Mouse (Mus musculus) hindbrain, embryonic 15.5 days (tissue): ENCODE results near the gene Gm6871. TPM values are rescaled to one million over a fixed set of nuclear protein-coding genes. Genes with fewer than 3 reads are reported as not detected.
A peak's percentile ranks its signal among the peaks of the same experiment; 100 is the strongest.
"Not testable (repeated sequence)": the region's sequence is repeated elsewhere in the genome, so short reads cannot be mapped to it uniquely, and the experiment has no call there.

Experiments
- ATAC-seq: fragments of 200-750 bp; cut with Nextera tagmentation; 2 replicates; pipeline ENCODE4 v1.8.0; 2017; ENCODE audit warnings: low read depth, moderate number of reproducible peaks, moderate TSS enrichment; ENCODE audit not compliant: low FRiP score
- H3K27ac ChIP-seq: fragments of 300-500 bp; sonication (generic); replicated peaks from 2 replicates; pipeline ENCODE4 v1.5.1; 2015; ENCODE audit warnings: mild to moderate bottlenecking, inconsistent platforms
- H3K27me3 ChIP-seq: fragments of 300-500 bp; sonication (generic); 2 replicates; pipeline ENCODE4 v1.6.1; 2015; ENCODE audit warnings: control low read depth, inconsistent platforms
- H3K36me3 ChIP-seq: fragments of 300-500 bp; sonication (generic); 2 replicates; pipeline ENCODE4 v1.6.1; 2015; ENCODE audit warnings: control low read depth, inconsistent platforms
- H3K4me1 ChIP-seq: fragments of 300-500 bp; sonication (generic); replicated peaks from 2 replicates; pipeline ENCODE4 v1.6.1; 2015; ENCODE audit warnings: control low read depth, inconsistent platforms
- H3K4me2 ChIP-seq: fragments of 300-500 bp; sonication (generic); 2 replicates; pipeline ENCODE4 v1.6.1; 2015; ENCODE audit warnings: moderate library complexity, mild to moderate bottlenecking, inconsistent platforms
- H3K4me3 ChIP-seq: fragments of 300-500 bp; sonication (generic); 2 replicates; pipeline ENCODE4 v1.5.1; 2015; ENCODE audit warnings: mild to moderate bottlenecking, inconsistent platforms
- H3K9ac ChIP-seq: fragments of 300-500 bp; sonication (generic); 2 replicates; pipeline ENCODE4 v1.6.1; 2015; ENCODE audit warnings: inconsistent platforms
- H3K9me3 ChIP-seq: fragments of 300-500 bp; sonication (generic); 2 replicates; pipeline ENCODE4 v1.6.1; 2016; ENCODE audit warnings: control low read depth, inconsistent platforms
- WGBS: fragments of 180-500 bp; shearing (Covaris S2); methylation state at CpG from one replicate; pipeline ENCODE4 v1.1.7; 2015; 5-methylcytosine and 5-hydroxymethylcytosine counted together
- polyA plus RNA-seq: library from polyadenylated mRNA; unstranded; fragments of >200 nt; fragmentation: Nextera tagmentation; extraction: Ambion mirVana; gene quantifications from 2 replicates; pipeline ENCODE4 v1.2.1, GENCODE M21; 2015

The Gm6871 gene
- polyA plus RNA-seq, 1 experiment from 2014 or later: 0.19 TPM

DNA sequence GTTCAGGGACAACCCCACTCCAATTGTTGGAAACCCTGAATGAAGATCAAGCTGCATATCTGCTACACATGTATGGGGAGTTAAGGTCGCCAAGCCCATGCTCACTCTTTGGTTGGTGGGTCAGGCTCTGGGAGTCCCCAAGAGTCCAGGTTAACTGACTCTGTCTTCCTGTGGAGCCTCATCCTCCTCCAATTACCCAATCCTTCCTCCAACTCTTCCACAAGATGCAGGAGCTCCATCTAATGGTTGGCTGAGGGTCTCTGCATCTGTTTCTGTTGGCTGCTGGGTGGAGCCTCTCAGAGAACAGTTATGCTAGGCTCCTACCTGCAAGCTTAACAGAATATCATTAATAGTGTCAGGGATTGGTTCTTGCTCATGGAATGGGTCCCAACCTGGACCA, 71.1 kb downstream of the Gm6871 start:
- H3K4me2 ChIP-seq: no peak overlapping the region
- H3K36me3 ChIP-seq: no peaks in the 10 kb centered on the region
- WGBS: 59% methylated on average over 1 of the region's 1 CpGs
- no peak for ATAC-seq
- H3K4me1 ChIP-seq: peaks cover 5% of the 10 kb centered on the region; the same call in 1 of the 2 replicates
- H3K27me3 ChIP-seq: no peaks in the 10 kb centered on the region
- 0 out of 2 replicates have a peak, but pooled peaks cover 3% of the 10 kb centered on the region for H3K9me3 ChIP-seq
- H3K9ac ChIP-seq: no peak overlapping the region
- H3K27ac ChIP-seq: no peak overlapping the region
- no peak overlapping the region for H3K4me3 ChIP-seq

DNA sequence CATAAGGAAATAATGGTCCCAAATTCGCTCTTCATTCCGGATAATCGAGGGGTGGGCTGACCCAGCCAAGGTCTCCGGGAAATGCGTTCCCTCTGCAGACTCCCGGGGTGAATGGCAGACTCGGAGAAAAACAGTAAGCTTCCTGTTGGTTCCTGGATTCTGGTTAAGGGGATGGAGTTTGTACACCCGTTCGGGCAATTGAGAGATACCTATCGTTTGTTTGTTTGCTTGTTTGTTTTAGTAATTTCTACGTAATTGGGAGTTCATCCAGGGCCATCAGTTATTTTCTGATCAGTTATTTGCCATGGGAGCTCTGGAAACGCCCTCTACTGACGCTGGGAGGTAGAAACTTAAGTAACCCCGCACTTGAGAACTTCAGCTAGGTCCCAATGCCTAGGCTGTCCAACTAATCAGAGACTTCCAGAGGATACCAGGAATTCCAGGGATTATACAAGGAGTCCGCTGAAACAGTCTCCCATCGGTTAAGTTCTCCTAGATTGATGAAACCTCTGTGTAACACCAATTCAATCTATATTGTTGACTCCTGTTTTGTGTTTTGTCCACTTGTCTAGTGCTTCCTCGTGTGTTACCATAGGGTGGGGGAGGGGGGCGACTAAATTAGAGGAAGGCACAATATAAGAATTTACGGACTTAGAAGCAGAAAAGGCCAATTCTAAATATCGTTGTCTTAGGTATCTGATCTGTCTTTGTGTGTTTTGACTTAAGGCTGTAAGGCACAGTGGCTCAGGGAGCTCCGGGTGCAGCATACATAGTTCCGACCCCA, 73.1 kb downstream of the Gm6871 start:
- Histone ChIP-seq H3K27ac (no peak overlapping the region), H3K9ac (peak overlapping the region; percentile 53; the same call in 1 of the 2 replicates), H3K9me3 (no peaks in the 10 kb centered on the region), H3K4me1 (peaks cover 5% of the 10 kb centered on the region; the same call in 1 of the 2 replicates), H3K4me3 (peak overlapping the region; percentile 72), H3K36me3 (no peaks in the 10 kb centered on the region), H3K4me2 (peak overlapping the region; percentile 75), H3K27me3 (no peaks in the 10 kb centered on the region)
- ATAC-seq: peak; percentile 16; the same call in 1 of the 2 replicates
- WGBS: 20% methylated on average over 22 of the region's 22 CpGs

DNA sequence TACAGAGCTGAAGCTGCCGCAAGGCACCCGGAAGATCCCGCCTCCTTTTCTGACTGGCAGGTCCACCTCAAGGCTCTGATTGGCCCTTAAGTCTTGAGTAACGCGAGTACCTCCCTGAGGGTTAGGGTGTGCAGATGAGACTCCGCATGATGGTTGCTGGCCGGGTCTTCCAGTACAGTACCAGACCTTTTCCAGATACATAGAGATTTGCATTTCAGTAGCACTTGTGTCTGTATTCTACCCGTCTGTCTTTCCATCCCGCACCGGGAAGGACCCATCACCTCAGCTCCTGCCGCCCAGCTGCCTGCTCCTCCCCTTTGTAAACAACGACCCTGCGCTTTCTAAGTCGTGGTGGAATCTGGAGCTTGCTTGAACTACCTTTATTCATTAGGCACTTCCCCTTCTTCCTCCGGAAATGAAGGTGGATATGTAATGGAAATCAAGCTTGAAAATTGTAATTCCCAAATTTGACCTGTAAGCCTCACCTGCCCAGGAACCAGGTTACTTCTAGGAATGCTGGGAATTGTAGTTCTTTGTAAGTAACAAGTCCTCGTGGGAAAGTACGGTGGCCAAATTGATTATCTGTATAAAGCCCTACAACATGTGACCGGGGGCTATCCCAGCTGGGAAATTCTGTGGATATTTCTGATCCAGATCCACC, 73.9 kb downstream of the Gm6871 start, which contains the start of the genes Gm20449 and AW146154:
TSS of gene Gm20449 (minus strand) at position 29 of the 661 bp plus-strand sequence.
TSS of gene AW146154 (minus strand) at position 502 of the 661 bp plus-strand sequence.
- H3K27me3 ChIP-seq: no peaks in the 10 kb centered on the region
- H3K4me3 ChIP-seq: peak within 1 kb of the TSS; percentile 72
- peak within 1 kb of the TSS; percentile 75 for H3K4me2 ChIP-seq
- WGBS: 0% methylated on average over 18 of the region's 18 CpGs
- peaks cover 5% of the 10 kb centered on the region; the same call in 1 of the 2 replicates for H3K4me1 ChIP-seq
- peak; percentile 97 for ATAC-seq
- H3K27ac ChIP-seq: peak within 1 kb of the TSS; percentile 81
- peak within 1 kb of the TSS; percentile 53 for H3K9ac ChIP-seq
- H3K9me3 ChIP-seq: no peaks in the 10 kb centered on the region
- H3K36me3 ChIP-seq: peaks cover under 1% of the 10 kb centered on the region; the same call in 1 of the 2 replicates

DNA sequence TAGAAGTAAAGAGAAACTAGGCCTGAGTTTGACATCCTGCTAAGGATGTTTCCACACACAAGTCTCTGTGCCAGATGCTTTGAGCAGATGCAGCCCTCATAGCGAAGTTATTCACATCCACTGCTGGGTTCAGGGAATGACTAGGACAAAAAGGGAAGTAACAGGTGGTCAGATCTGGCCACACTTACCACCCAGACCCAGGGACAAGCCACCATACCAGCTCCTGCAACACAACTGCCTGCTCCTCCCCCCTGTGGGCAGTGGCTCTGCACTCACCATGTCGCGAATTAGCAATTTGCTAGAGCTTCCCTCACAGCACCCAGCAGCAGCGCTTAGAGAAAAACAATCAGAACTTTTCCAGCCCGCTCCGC, 74.5 kb downstream of the Gm6871 start:
- peak overlapping the region; percentile 72 for H3K4me3 ChIP-seq
- not testable (repeated sequence) for H3K9me3 ChIP-seq, H3K27me3 ChIP-seq, H3K4me1 ChIP-seq, H3K36me3 ChIP-seq
- H3K4me2 ChIP-seq: peak overlapping the region; percentile 75
- peak; percentile 80; the same call in 1 of the 2 replicates for ATAC-seq
- 0% methylated on average over 6 of the region's 6 CpGs for WGBS
- H3K27ac ChIP-seq: peak overlapping the region; percentile 81
- peak overlapping the region; percentile 53 for H3K9ac ChIP-seq

DNA sequence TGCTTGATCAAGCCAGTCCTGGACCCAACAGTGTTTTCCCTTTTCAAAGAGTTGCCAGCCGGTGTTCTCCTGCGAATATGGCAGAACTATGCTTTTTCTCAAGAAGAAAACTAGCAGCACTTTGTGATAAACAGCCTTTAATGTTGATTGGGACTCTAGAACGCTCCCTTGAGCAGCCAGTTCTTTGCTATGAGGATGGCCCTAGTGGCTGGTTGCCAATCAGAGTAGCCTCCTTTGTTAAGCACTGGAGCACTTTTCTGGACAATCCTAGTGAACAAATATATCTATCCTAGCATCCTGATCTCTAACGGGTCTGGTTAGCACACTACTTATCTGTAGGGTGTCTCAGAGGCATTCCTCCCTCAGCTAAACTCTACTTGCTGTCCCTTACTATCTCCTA, 75.0 kb downstream of the Gm6871 start:
- not testable (repeated sequence) for H3K9me3 ChIP-seq, H3K36me3 ChIP-seq, H3K4me1 ChIP-seq, H3K9ac ChIP-seq, H3K27ac ChIP-seq, H3K27me3 ChIP-seq, ATAC-seq
- WGBS: 77% methylated on average over 3 of the region's 4 CpGs
- Histone ChIP-seq H3K4me2 (peak overlapping the region; percentile 75), H3K4me3 (peak overlapping the region; percentile 72)

DNA sequence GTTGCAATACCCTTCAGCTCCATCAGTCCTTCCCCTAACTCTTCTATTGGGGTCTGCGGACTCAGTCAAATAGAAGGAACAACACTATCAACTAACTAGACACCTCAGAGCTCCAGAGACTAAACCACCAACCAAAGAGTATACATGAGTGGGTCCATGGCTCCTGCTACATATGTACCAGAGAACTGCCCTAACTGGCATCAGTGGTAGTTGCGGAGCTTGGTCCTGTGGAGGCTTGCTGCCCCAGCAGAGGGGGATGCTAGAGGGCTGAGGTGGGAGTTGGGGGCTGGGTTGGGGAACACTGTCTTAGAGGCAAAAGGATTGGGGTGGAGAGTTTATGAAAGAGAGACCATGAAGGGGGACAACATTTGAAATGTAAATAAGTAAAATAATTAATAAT, 75.6 kb downstream of the Gm6871 start:
- no peak for ATAC-seq
- Histone ChIP-seq H3K27me3 (no peaks in the 10 kb centered on the region), H3K4me2 (no peak overlapping the region), H3K9ac (no peak overlapping the region), H3K9me3 (0 out of 2 replicates have a peak, but pooled peaks cover 4% of the 10 kb centered on the region), H3K27ac (no peak overlapping the region), H3K4me3 (no peak overlapping the region), H3K36me3 (peaks cover 5% of the 10 kb centered on the region; the same call in 1 of the 2 replicates), H3K4me1 (peaks cover 5% of the 10 kb centered on the region; the same call in 1 of the 2 replicates)
- 100% methylated on average over 2 of the region's 2 CpGs for WGBS

Other genes with a start within 250 kb of the Gm6871 start
- gene AI987944, start 180.3 kb downstream of the Gm6871 start, polyA plus RNA-seq: 9.6 and 9.9 TPM in 2 replicates
- gene Vmn2r57, start 125.0 kb downstream of the Gm6871 start, polyA plus RNA-seq: 0.52 and 0.62 TPM in 2 replicates
- gene Gm20449, start 74.2 kb downstream of the Gm6871 start, polyA plus RNA-seq: 0.10 and 0.26 TPM in 2 replicates
- gene AW146154, start 73.8 kb downstream of the Gm6871 start, polyA plus RNA-seq: 4.7 and 5.0 TPM in 2 replicates
- gene 2610021A01Rik, start 25.6 kb upstream of the Gm6871 start, polyA plus RNA-seq: 13.5 and 14.3 TPM in 2 replicates
- gene Zfp788, start 59.5 kb upstream of the Gm6871 start, polyA plus RNA-seq: 20.8 and 22.0 TPM in 2 replicates